Mouse (Mus musculus): ENCODE measurements around the gene Adamts15. TPM values are rescaled to one million over a fixed set of nuclear protein-coding genes. Genes with fewer than 3 reads are reported as not detected.

Adamts15 gene
- total RNA-seq, 1 experiment from 2014 or later, result not detected

DNA sequence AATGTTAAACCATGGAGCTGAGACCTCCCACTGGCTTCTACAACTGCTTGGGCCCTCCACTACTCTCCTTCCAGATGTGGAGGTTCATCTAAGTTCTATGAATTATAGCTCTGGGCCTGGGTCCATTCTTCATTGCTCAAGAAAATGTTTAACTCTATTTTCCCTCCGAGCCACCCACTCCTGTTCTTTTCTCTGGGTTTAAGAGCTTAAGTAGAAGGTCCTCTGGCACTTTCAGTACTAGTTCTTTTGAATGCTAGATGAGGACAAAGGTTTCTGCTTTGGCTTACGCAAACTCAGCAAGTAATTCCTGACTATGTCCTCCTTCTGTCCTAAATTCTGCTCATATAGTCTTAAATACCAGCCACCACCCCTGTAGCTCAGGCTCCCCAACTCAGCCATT, 6.5 kb upstream of the Adamts15 start:
- ATAC-seq (replicated peaks; ENCODE audit: low read depth, poor library complexity, severe bottlenecking), result no peak

DNA sequence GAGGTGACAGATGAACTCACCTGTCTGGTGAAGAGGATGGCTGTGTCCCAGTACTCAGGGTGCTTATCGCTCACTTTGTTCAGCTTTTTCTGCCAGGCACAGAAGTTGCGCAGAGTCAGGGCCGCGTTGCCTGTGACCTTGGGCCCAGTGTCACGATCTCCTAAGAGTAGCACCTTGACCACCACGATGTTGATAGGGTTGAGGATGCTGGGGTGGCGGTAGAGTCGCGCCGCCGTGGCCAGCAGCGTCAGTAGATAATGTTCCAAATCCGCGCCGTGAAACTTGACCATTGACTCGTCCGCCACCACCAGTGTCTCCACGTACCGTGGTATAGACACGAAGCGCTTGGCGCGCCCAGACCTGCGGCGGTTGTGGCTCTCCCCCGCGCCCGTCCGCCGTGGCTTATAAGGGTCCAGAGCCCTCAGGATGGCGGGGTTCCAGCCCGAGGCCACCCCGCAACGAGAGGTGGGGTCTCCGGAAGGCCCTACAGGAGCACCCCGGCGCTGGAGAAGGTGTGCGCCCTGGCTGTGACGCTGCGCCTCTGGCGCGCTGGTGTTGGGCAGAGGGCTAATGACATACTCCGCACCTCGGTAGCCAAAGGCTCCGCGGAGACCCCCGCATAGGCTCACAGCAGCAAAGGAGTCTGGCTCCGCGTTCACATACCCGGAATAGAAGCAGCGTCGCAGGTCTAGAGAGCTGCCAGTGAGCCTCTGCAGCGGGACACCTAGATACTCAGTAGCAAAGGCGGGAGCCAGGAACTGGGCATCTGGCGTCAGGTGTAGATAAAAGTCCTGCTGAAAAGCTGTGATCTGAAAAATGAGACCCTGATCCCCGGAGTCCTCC, 770 bp downstream of the Adamts15 start:
- ATAC-seq (replicated peaks; ENCODE audit: low read depth, poor library complexity, severe bottlenecking), result no peak

DNA sequence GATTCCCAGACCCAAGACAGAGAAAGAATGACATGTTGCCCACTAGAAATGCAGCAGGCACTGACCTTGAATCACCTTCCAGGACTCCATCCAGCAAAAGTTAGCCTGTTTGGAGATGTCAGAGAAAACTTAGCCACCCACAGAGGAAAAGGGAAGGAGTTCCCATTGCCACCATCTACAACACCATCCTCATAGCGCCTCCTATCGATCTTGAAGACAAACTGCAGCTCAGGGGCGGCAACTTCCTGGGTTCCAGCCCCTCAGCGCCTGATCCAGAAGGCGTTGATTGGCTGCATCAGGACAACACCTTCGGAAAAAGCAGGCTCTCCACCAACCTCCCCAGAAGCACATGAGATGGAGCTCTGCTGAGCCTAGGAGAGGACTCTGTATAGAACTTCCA, 1.5 kb downstream of the Adamts15 start:
- no peak for ATAC-seq (replicated peaks; ENCODE audit: low read depth, poor library complexity, severe bottlenecking)

DNA sequence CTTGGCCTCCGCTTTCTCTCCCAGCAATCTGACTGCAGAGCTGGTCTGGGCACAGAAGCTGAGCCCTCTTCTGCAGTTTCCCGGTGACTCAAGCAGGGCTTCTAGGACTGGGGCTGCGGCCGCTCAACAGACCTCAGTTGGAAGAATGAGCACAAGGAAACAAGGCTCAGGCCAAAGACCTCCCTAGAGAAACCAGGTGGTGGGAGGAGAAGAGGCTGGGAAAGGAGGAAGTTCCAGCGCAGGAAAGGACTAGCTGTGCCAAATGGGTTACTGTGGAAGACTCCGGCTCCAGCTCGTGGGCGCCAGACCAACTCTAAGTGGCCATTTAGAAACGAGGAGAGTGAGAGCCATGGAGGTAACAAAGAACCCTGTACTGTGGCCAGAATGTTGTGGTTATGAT, 2.6 kb downstream of the Adamts15 start:
- no peak for ATAC-seq (replicated peaks; ENCODE audit: low read depth, poor library complexity, severe bottlenecking)

DNA sequence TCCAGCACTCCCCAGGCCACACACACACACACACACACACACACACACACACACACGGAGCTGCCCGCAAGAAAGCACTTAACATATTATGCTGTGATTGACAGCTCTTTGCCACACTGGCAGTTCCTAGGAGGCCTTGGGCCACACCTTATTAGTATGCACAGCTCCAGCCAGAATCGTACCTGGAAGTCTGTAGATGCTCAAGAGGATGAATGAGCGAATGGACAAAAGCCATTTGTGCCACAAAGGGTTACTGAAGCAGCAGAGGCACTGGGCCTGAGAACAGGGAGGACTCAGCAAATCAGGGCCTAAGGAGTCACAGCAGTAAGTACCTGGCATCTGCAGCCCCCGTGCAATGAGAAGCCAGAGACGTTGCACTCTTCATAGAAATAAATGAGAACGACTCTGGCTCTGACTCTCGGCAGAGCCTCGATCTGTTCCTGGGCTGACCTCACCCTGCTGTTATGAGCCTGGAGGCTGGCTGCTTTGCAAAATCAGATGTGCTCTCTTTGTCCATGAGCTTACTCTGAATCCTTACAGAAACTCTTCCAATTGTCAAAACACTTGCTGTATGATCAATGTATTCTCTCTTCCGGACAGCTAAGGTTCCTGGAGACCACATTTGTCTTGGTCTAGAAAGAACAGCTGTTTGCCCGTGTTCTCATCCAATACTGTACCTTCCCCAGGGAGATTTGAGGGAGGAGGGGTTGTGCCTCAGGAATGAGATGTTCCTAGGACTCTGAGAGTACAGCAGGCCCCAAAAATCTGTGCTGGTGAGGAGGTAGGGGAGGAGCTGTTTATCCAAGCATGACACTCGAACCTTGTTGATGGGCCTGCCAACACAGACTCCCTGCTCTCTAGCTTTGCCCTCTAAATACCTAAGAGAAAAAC, 3.5 kb downstream of the Adamts15 start:
- ATAC-seq (replicated peaks; ENCODE audit: low read depth, poor library complexity, severe bottlenecking), result no peak

DNA sequence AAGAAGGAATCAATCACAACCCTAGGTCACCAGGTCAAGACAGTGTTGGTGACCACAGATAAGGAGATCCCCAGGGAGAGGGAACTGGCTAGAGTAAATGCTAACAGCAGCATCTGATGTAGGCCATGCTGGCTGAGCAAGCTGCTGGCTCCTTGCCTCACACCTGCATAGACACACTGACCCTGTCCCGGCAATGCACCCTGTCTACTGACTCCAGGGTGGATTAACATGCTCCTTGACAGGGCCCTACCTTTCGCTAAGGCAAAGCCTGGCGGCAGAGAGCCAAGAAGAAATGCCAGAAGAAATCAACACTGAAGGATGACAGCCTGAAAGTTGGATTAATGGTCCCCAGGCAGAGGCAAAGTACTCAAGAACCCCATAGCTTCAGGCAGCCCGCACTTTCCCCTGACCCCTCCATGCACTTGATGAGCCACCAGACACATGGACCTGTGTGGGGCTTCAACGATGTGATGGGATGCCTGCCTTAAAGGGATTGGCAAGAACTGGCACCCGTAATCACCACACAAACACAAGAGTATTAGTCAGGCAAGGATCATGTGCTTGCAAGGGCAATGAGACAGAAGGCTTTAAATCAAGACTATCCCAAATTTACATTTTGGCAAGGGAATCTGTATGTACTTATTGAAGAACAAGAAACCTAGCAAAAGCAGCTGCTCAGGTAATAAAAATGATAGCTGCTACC, 5.8 kb downstream of the Adamts15 start:
- no peak for ATAC-seq (replicated peaks; ENCODE audit: low read depth, poor library complexity, severe bottlenecking)

DNA sequence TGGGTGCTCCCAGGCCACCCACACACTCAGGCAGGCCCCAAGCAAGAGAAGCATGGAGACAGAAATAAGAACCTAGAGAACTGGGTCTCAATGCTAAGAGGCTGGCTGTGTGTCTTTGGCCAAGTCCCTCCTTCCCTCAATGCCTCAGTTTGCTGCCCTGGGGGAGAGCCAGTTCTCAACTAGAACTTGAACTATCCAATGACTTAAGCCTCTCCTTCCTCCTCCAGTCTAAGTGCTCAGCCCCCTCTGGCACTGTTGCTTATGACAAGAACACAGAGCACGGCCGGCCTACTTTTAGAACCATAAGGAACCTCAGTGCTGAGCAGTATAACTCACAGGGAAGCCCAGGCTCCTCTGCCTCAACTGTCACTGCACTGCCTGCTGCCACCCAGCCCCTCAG, 8.0 kb downstream of the Adamts15 start:
- no peak for ATAC-seq (replicated peaks; ENCODE audit: low read depth, poor library complexity, severe bottlenecking)

DNA sequence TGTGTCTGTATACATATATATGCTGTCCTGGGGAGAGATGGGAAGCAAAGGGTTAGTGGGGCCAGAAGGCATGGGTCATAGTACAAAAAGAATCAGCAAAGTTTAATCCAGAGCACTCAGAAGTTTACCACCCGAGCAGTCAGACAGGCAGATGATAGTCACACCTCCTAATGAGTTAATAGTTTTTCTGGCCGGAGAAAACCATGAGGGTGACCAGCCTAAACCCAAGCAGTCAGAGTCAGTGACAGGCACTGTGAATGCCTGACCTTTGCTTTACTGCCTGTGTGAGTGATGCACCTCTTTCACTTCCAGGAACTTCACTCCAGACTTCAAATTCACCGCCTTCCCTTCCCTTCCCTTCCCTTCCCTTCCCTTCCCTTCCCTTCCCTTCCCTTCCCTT, 8.8 kb downstream of the Adamts15 start:
- ATAC-seq (replicated peaks; ENCODE audit: low read depth, poor library complexity, severe bottlenecking), result no peak

DNA sequence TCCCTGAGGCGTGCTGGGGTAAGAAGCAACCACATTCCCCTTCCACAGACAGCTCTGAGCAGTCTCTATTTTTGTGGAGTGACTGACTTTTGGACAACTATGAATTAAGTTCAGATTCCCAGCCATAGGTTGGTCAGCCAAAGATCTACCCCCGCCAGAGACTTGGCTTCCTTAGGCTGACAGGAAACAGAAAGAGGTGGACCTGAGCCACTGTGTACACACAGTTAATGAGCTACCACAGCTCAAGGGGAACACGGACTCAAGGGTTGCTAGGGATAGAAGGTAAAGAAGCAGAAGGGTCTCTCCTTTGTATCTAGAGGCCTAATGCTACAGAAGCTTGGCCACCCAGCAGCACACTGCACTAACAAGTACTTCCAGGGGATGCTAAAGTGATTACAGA, 10.1 kb downstream of the Adamts15 start:
- no peak for ATAC-seq (replicated peaks; ENCODE audit: low read depth, poor library complexity, severe bottlenecking)

DNA sequence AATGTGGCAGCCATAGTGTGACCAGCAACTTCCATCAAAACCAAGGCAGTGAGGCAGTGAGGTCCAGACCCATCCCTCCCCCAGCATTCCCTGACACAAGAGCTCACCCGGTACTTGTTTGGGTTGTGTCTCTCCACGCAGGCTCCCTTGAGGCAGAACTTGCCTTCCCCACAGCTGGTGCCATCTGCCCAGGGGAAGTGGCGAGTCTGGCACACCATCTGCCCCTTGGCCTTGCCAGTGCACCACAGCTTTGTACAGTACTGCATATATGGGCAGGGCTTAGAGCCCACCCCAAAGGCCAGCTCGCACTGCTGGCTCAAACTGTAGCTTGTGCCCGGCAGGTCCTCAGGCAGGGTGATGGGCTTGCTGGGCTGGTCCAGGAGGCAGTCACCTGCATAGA, 11.8 kb downstream of the Adamts15 start:
- ATAC-seq (replicated peaks; ENCODE audit: low read depth, poor library complexity, severe bottlenecking), result no peak

DNA sequence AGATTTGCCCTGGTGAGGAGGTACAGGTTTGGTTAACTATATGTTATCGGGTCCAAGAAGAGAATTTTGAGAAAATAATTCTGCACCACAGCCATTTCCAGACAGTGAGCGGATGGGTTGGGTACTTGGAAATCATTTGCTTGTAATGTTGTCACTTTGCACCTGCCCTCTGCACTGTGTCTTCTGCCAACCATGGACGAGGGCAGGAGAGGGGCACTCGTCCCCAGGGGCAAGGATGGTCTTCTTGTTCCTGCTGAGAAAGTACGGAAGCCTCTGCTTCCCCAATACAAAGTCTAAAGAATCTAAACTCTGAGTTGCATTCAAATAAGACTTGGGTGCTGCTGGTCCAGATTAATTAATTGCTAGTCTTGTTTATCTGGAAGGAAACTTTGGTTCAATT, 13.3 kb downstream of the Adamts15 start:
- ATAC-seq (replicated peaks; ENCODE audit: low read depth, poor library complexity, severe bottlenecking), result no peak

DNA sequence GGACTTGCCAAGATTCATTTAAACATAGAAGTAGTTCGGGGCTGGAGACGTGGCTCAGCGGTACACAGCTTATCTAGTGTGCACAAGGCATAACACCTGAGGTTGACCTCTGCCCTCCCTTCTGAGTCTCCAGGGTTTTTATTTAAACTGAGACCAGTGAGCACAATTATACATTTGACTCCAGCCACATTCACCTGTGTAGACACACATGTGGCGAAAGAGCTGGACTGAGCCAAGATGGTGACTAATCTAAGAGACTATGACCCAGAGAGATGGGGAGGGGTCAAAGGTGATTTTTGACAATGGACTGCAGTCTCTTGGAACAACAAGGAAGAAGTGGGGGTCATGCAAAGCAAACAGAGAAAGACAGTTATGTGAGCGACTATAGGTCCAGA, 14.0 kb downstream of the Adamts15 start:
- ATAC-seq (replicated peaks; ENCODE audit: low read depth, poor library complexity, severe bottlenecking), result no peak

DNA sequence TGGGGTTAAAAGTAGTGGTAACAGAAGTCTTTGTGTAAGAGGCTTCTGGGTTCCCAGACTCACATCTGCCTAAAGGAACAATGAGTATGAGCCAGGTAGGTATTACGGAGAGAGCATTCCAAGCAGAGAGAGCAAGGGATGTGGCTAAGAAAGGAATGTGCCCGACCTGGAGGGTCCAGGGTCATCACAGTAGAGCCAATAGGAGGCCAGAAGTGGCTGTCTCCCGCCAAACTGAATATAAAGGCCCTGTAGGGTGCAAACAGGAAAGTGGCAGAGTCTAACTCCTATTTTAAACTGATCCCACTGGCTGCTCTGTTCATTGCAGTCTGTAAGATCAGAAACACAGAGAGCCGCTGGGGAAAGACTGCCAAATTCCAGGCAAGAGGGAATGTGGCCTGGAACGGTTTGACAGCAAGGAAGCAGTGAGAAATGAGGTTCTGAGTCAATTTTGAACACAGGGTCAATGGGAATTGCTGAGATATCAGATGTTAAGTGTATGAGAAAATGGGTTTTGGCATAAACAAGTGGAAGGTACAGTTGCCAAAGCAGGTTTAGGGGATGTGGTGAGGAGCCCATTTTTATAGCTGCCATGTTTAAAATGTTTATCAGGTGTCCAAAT, 14.5 kb downstream of the Adamts15 start:
- no peak for ATAC-seq (replicated peaks; ENCODE audit: low read depth, poor library complexity, severe bottlenecking)

DNA sequence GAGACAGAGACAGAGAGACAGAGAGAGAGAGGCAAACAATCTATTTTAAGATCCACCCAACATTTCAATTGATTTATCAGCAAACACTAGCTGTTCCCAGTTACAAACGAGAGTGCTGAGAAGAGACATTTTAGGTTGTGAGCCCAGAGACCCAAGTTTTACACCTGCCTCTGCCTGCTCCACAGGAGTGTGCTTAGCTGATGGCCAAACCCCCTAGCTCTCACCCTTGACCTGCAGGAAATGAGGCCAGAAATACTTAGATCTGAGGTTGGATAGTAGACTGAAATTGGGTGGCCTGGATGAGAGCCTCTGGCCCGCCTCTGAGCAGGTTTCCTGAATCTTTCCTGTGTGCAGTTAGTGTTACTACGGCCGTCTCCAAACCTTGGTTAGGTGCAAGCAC, 15.8 kb downstream of the Adamts15 start:
- ATAC-seq (replicated peaks; ENCODE audit: low read depth, poor library complexity, severe bottlenecking), result no peak

DNA sequence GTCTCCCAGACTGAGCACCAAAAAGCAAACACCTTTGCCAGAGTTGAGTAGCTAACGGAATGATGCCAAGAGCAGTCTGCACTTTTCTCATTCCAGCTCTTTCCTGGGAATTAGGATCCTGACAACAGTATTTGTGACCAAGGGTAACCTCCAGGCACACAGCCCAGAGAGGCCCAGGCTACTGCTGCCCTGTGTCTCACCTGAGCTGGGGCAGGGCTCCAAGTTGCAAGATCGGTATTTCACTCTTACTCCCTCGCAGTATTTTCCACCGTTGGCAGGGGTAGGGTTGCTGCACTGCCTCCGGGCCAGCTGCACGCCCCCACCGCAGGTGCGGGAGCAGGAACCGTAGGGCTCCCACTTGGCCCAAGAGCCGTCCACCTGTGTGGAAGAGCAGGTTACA, 16.4 kb downstream of the Adamts15 start:
- ATAC-seq (replicated peaks; ENCODE audit: low read depth, poor library complexity, severe bottlenecking), result no peak

DNA sequence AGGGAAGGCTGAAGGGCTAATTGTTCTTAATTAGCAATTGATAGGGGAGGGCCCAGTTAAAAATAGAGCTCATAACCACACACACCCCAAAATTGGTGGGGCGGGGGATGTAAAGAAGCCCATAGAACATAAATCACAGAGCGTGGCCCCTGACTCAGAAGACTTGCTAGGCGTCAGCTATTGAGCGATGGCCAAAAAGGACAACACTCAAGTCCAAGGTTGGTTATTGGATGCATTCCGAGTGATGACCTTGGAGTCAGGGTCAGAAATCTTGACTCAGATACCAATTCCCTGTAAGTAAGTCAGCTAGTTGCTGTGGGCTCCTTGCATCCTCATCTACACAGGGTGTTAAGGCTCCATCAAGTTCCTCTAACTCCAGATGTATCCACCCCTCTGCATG, 19.0 kb downstream of the Adamts15 start:
- no peak for ATAC-seq (replicated peaks; ENCODE audit: low read depth, poor library complexity, severe bottlenecking)

DNA sequence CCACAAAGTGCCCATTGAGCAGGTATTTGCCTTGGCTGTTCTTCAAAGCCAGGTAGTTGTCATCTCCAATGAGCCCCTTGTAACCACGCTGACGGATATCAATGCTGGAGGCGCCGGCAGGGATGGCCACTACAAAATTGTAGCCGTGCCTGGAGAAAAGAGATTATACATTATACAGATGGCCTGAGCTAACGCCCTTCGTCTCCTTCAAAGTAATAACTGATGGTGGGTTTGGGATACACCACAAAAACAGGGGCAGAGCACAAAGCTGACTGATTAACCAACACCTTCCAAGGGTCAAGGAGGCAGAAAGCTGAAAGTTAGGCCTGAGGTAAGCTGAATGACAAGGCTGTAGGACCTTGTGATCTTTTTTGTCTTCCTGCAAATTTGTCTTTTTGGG, 19.6 kb downstream of the Adamts15 start:
- no peak for ATAC-seq (replicated peaks; ENCODE audit: low read depth, poor library complexity, severe bottlenecking)

DNA sequence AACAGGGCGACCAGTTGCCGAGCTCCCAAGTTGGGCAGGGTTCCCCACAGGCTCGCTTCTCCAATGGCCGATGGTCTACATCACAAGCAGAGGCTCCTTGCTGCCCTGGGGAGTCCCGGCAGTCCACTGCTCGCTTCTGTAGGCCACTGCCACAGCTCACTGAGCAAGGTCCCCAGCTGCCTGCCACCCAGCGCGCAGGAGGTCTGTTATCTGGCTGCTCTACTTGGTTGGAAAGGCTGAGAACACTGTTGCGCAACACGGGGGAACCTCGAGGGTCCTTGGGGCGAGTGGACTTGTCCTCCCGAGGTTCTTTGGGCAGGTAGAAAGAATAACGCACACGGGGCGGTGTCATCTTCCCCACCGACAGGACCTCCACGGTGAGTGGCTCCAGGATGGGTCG, 20.1 kb downstream of the Adamts15 start:
- ATAC-seq (replicated peaks; ENCODE audit: low read depth, poor library complexity, severe bottlenecking), result no peak

DNA sequence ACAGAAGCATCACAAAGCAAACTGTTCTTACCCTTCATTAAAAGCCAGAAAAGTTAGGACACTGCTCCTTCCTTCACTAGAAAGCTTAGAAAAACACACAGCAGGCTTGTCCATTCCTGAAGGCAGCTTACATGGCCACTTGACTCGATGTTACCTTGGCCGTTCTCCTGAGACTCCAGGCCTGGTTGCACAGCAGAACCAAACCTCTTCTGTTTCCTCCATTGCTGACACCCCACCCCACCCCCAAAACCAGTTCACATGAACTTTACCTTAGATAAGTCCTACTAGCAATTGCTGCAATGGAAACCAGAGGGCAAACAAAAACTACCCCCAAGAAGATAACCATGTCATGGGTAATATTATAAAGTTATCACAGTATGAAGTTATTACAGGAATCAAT, 25.1 kb downstream of the Adamts15 start:
- no peak for ATAC-seq (replicated peaks; ENCODE audit: low read depth, poor library complexity, severe bottlenecking)

DNA sequence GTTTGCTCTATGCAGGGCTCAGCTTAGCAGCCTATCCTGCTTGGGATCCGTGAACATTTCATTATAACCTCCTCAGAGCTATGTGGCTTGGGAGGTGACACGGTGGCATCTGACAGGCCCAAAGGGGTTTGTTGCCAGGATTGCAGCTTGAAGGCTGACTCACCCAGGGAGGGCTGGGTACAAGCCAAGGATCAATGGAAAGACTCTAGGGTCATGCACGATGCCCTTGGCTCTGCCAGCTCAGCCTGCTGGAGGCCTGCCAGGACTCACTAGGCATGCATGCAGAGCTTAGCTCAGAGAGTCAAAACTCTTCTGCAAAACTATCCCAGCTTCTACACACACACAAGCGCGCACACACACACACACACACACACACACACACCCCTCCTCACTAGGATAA, 25.5 kb downstream of the Adamts15 start:
- ATAC-seq (replicated peaks; ENCODE audit: low read depth, poor library complexity, severe bottlenecking), result no peak
